Mouse (Mus musculus) kidney, postnatal 10 days (tissue): Measurements from ENCODE around the gene Map4k5.

Experiments
- DNase-seq: peaks from one replicate; pipeline ENCODE4 v3.0.0; 2021; ENCODE audit warnings: mixed read lengths

The Map4k5 gene

DNA sequence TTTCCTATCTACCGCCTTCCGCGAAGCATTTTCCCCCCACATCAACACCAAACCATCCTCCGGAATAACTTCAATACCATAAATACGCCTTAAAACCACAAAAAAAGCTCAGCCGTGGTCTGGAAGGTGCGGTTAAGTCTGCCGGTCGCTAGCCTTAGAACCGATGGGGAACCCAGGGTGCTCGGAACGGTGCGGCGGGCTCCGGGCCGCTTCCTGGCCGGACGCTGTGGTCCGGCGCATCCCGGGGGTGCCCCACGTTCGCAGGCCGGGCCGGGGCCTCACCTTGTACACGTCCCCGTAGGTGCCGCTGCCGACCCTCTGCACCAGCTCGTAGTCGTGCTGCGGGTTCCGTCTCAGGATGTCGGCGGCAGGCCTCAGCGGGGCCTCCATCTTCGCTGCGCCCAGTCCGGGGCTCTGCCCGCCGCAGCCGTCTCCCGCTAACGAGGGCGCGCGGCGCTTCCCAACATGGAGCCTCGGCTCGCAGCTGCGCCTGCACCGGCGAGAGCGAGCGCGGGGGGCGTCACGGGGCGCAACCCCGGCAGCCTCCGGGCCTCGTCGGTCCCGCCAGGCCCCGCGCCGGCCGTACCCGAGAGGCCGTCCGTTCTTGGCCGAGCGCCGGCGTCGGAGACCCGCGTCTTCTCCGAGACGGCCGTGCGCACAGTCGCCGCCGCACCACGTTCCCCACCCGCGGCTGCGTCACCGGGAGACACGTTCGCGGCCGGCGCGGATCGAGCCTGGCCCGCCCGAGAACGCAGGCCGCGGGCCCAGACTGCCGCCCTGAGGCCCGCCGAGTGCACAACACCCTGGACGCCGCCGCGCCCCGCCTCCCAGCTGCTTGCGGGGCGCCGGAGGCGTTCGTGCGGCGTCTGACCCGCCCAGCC, at the start of gene Map4k5, which contains the start of gene Atl1:
Gene Map4k5 (minus strand): TSS at position 830 of the 881 bp plus-strand sequence.
Gene Atl1 (plus strand): TSS at position 244 of the 881 bp plus-strand sequence.
- peak; percentile 94 for DNase-seq

DNA sequence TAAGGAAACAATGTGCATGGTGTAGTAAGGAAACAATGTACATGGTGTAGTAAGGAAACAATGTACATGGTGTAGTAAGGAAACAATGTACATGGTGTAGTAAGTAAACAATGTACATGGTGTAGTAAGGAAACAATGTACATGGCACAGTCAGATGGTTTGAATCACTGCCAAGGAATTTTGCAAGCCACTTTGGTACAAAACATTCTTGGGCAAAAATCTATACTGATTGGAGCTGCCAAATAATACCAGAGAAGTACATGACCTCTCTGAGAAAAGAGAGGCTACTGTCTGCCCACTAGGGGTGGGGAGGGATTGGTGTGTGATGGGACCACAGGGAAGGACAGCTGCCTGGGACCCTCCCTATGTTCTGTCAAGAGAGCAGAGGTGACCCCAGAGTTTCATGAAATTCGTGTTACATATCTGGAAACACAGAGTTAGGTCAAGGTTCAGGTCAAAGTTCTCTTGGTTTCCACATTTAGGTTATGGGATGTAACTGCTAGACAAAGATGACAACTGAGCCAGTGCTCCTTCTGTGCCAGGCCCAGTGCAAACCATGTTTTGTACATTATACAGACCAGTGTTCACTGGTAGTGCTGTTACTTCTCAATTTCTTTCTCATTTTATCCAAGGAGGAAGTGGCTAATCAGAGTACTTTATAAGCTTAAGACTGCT, 48.8 kb upstream of the Map4k5 start:
- no peak for DNase-seq

DNA sequence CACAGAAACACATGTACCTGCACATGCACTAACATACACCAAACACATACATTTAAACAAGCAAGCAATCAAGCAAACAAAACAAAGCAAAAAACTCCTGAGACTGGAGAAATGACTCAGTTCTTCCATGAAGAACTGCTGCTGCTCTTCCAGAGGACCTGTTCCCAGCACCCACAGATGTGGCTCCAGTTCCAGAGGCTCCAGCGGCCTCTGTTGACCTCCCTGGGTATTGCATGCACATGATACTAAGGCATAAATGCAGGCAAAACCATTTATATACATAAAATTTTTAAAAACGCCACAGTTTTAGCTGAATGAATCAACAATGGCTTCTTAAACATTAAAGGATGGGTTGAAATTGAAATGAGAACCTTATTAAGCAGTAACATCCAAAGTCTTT, 46.3 kb upstream of the Map4k5 start:
- DNase-seq: no peak

DNA sequence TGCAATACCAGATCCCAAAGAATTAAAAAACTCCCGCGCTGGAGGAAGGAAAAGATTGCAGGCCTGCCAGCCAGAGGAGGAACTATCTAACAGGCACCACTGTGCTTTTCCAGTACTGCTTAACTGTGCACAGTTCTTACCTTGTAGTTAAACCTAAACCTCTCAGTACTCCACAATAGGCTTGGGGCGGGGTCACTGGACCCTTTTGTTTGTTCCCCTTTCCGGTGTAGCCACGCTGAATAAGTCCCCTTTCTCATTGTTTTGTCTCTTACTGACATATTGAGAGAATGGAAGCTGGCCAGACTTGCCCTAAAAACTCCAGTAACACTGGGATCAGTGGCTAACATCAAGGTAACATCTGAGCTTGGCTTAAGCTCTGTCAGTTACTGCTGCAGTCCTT, 44.7 kb upstream of the Map4k5 start:
- no peak for DNase-seq

DNA sequence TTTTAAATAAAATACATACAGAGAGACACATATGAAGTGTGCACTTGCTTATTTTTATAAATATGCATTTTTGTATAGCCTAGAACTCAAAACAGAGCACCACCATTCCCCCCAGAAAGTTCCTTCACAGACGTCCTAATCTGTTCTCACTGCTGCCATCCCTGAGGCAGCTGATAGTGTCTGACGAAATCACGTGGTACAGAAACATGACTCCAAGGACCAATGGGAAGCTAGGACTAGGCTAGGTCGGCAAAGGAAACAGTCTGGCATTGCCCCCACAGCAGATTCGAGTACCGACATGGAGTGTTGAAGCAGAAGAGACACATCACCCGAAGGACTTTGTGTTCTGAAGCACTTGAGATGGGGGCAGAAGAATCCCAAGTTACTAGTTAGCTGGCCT, 33.7 kb upstream of the Map4k5 start:
- no peak for DNase-seq

DNA sequence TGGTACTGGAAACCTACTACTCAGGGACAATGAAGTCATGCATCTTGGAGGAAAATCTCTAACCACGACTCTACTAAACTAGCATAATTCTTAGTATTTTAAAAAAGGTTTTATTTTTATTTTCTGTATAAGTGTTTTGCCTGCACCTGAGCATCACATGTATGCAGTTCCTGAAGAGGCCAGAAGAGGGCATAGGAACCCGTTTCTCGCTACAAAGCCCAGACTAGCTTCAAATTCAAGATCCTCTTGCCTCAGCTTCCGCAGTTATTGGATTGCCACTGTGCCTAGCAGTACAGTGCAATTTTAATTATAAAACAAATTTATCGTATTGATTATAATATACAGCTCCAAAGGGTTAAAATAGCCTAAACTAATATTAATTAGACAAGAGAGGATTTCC, 31.0 kb upstream of the Map4k5 start:
- peak; percentile 57 for DNase-seq

DNA sequence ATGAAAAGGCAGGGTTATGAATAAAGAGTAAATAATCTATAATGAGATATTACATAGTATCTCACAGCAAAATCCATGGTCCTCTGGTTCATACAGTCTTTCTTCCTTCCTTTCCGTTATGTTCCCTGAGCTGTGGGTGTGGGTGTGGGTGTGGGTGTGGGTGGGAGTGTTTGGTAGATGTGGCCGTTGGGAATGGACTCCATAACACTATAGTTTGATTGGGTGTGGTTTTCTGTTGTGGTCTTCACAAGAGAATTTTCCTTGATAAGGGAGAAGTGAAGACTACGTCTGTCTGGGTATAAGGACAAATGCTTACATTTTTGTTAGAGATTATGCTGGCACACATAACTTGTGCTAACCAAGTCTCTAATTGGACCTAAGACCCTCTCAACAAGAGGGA, 30.6 kb upstream of the Map4k5 start:
- DNase-seq: no peak

DNA sequence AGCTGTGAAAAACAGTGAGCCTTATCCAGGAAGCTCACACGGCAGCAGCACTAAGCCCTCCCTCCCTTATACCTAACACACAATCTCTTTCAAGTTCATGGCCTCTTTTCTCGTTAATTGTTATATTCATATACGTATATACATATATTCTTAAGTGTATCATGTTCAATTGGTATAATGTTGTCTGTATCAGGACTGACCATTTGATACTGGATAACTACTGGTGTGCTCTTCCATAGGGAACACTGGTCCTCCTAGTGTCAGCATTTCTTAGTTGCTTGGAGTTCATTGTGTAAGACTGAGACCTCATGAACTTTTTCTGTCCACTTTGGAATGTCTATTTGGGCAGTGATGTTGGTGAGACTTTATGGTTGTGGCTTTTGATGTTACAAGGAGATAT, 30.1 kb upstream of the Map4k5 start:
- DNase-seq: no peak

DNA sequence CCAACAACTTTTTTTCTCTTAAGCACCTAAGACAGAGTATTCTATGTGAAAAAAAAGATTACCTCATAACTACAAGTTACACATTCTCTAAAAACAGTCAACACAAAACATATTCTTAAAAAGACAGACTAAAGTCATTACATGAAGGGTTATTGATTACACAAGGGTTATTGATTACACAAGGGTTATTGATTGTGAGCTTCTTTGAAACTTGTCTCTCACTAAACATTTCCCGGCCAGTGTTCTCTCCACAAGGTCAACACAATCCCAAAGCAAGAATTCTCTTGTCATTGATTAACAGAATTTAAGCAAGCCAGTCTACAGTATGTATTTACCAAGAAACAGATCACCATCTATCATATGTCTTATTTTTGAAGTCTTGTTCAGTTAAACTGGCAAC, 29.1 kb upstream of the Map4k5 start:
- no peak for DNase-seq

DNA sequence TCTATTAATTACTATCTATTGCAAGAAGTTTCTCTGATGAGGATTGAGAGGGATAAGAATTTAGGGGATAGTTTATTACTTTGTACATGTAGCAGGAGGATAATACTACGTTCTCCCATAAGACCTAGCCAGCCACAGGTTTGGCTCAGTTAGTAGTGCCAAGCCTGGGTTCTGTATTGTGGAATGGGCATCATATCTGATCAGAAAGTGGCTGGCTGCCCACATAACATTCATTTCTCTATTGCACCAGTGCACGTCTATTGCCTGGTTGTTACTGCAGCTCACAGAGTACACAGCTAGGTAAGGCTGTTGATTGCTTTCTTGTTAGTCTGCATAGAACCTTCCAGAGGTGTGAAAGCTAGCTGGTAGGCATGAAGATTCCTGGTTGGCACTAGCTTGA, 24.9 kb upstream of the Map4k5 start:
- DNase-seq: no peak

DNA sequence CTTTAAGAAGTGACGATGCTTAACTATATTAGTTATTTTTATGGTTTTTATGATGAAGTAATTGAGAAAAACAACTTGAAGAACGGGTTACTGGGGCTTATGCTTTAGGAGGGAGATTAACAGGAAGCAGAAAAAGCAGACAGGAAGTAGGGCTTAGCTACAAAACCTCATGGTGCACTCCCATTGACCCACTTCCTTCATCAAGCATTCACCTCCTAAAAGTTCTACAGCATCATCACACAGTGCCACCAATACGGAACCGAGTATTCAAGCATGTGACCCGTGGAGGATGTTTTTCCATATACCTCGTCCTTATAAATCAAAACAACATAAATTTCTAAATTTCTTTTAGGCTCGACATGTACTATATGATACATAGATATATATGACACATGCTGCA, 19.7 kb upstream of the Map4k5 start:
- DNase-seq: no peak

DNA sequence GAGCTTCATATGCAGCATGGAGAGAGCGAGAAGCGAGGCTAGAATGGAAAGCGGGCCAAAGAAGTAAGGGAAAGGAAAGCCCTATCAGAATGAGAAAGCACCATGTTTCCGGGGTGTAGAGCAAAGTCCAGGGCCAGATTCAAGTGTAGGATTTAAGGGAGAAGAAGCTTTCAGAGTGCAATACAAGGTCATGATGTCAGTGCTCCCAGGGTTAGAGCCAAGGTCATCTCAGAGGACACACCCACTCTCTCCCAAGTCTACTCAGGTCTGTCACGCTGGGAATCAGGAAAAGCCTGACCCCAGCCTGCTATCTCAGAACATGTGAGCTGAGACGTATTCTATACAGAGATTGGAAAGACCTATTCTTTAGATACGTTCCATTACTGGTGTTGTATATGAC, 18.9 kb upstream of the Map4k5 start:
- DNase-seq: no peak

DNA sequence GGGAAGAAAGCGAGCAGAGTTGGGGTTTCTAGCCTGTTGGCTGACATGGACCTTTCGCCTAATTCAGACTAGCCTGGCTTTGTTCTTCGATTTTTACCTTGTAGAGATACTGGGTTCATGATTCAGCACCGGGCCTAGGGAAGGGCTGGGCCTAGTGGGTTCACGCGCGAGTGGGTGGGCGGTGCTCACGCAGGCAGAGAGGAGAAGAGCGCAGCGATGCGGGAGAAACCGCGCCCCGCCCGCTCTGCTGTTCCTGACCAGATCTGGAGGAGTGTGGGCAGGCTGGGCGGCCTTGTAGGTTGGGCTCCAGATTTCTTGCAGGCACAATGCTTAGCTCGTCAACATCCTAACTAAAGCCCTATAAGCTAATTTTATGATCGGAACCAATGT, 15.5 kb upstream of the Map4k5 start:
- no peak for DNase-seq

DNA sequence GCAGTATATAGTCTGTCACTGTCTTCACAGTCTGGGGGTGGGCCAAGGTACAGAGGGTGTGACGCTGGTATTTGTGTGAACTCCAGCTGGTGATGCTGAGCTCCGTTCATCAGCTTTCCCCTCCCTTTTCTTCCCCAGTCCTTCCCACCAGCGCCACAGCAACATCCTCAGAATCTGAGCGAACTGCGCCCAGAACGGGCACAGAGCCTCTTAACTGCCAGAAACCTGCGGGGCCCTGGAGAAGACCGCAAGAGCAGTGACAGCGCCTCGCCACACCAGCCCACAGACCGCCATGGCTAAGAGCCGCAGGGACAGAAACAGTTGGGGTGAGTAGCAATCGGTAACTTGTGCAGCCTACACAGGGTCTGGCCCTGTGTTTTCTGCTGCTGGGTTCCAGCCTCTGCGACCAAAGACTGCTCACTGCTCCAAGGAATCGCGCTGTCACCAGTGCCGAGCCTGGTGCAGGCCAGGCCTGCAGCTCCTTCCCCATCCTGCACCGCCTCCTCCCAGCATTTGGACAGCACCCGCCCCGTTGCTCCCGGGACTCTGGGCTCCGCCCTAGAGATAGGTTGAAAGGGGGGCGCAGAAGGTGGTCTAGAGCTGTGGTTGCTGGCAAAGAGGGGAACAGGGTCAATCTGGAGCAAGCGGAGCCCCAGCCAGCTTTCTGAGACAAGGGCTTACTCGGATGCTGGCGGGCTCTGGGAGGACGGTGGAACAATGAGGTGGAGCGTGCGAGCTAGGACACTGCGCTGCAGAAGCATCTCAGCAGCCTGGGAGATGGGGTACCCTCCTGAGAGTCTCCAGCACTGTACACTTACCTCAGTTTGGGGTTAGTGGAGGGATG, 14.9 kb upstream of the Map4k5 start:
- DNase-seq: peak; percentile 43

DNA sequence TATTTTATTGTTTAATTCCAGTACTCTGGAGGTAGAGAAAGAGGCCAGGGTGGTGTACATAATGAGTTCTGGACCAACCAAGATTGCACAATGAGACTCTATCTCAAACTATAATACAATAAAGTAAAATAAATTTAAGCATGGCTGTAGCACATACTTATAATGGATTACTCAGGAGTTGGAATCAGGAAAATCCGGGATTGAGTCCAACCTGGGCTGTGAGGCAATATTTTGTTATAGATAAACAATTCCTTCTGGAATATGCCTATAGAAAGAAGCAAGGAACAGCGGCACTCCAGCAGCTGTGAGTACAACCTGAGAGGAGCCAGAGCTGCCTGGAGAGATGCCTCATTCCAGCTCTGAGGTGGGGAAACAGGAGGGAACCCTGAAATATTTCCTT, 12.0 kb upstream of the Map4k5 start:
- no peak for DNase-seq

DNA sequence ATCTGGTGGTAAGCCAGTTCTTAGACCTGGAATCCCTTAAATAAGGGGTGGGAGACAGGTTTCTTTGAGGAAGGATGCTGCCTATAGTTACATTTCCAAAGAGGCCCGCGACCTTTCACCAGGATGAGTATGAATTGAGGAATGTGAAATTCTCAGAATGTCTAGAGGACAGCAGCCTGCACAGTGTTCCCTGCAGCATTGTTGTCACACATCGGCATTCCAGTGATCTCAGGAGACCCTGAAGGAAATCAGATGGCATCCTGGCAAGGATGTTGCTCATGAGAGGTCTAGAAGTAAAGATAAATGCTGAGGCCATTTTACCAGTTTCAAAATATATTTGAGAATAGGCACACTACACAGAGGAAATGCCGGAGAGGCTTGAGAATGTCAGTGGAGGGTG, 5.1 kb upstream of the Map4k5 start:
- no peak for DNase-seq

DNA sequence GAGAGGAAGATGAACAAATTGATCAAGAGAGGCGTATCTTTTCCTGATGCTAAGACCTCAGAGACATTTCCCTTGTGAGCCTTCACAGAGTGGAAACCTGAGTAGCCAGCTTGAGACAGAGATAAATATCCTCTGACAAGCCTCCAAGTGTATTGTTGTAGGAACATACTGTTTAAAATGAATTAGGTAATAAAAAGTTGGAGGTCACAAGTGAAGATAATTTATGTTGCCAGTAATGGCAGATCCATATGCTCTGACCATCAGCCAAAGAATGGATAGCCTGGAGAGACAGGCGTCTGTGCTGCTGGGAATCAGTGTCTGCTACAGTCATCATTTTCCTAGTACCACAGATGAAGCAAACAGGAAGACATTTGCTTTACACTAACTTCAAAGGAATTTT, 2.0 kb upstream of the Map4k5 start:
- no peak for DNase-seq

DNA sequence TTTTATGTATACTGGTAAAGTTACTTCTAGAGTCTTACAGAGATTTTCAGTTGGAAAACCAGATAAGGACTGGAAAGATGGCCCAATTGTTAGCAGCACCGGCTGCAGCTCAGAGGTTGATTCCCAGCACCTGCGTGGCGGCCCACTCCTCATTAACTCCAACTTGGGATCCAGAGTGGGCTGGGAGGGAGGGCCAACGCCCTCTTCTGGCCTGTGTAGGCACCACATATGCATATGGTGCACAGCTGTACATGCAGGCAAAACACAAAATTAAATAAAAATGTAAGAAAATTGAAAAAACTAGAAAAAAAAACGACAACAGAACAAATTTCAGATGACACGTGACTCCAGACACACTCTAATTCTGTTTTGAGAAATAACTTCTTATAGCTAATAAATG, 927 bp upstream of the Map4k5 start:
- no peak for DNase-seq

DNA sequence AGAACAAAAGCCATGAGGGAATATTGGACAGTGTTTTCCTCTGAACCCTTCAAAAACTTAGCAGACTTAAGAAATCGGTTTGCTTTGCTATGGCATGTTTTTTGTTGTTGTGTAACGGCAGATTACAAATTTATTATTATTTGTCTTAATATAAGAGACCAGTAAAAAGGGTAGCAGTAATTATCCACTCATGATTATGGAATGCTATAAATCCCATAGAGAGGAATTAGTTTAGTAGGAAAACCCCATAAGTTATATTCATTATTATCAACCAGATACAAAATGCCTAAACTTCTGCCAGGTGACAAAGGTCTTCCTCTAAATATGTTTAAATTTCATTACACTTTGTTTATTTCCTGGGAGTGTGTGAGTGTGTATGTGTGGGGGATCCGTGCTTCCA, 1.3 kb downstream of the Map4k5 start:
- DNase-seq: no peak

DNA sequence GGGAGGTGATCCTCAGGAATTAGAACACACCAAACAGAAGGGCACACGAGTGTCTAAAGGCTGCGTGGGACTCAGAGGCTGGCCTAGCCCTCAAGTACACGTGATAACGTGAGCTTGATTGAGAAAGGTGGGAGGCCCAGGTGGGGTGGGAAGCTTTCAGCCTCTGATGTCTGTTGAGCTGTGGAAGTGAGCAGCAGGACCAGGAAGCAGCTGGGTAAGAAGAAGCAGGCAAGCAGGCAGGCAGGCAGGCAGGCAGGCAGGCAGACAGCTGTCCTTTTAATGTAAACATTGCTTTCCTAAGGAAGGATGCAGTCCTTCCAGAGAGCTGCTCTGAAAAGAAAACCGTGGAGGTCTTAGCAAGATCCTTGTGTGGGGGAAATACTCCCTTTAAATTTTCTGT, 2.5 kb downstream of the Map4k5 start:
- no peak for DNase-seq

DNA sequence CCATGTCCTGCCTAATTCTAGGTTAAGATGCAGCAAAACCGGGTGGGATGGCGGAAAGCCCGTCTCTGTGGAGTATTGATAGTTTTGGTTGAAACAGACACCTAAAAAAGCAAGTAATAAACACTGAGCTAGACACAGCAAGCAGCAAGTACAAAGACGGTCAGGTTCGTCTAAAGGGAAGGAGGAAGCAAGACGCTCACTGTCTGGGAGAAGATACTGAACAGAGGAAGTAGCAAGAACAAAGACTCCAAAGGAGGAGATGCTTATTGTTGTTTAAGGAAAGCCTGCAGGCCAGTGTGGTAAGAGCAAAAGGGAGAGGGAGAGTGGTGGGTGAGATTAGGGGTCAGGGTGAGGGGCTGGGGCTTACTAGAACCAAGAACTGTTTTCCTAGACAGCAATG, 2.9 kb downstream of the Map4k5 start:
- DNase-seq: no peak

DNA sequence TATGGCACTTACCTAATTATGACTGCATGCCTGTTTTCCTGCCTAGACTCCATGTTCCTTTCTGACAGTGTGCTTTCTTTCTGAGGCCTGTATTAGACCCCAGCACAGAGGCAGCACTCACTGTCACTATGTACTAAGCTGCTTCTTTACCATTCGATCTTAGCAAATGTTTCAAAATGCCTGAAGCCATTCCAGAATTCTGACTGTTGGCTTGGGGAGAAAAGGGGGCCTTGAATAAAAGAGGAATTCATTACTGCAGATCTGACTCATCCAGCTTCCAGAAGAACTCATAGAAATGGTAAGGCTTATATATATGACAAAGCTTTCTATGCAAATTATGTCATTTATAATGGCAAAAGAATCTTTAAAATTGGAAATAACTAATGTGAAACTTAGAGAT, 4.7 kb downstream of the Map4k5 start:
- no peak for DNase-seq

DNA sequence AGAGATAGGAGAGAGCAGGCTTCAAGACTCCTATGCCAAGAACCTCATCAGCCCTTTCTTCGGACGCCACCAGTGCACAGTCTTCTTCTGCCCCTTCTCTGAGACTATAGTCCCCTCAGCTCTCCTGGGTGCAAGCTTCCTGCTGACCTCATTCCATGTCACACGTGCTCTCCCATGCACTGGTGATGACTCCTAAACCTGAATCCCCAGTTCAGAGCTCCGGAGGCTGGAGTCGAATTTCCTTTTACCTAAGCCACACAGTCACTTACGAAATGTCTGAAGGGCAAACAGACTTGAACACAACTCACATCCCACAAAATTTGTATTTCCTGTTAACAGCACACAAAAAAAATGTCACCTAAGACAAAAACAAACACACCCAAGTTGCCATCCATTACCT, 5.2 kb downstream of the Map4k5 start:
- no peak for DNase-seq
